Mouse (Mus musculus): ENCODE results near the gene Frem1. TPM values are rescaled to one million over a fixed set of nuclear protein-coding genes. Genes with fewer than 3 reads are reported as not detected.

Frem1 gene
- polyA plus RNA-seq (2014; fragmentation: Nextera tagmentation; extraction: Ambion mirVana), result 18.2 and 19.5 TPM in 2 replicates

DNA sequence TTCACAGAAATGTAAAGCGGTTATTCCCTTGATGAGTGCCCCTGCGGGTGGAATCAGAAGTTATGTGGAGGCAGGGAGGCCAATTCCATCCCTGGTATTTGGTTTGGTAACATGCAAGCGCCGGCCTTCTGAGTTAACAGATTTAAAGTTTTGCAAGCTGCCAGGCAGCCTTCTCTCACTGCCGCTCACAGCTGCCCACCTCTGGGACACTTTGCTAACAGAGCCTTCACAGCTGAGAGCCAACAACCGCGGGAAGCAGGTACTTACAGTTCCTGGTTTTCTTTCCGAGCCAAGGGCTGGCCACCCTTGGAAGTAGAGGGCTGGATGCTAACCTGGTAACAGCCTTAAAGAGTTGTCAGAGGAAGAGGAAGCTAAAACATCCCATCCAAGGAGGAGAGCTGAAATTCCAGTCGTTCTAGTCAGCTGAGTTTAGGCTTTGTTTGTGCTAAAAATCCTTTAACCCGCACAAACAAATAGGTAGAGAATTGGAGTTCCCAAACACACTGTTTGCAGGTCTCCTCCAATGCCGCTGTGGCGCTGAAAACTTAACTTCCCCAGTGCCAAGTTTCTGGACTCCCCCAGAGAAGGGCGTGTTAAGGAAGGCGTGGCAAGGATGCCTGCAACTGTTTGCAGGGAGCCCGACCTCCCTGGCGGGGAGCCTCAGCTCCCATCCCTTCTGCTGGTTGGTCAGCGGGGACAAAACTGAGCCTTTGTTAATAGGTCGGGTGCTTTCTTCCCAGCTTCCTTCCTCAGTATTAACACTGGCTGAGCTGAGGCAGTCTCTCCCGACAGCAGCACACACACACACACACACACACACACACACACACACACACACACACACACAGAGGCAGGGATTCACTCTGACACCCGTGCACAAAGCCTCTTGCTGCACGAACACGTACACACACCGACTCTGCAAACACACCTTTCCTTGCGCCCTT lies at the start of gene Frem1:
Gene Frem1 (minus strand): TSS at position 706 of the 944 bp plus-strand sequence.
- H3K9me3 ChIP-seq (ENCODE audit: control insufficient read depth, low read length), result no peaks in the 10 kb centered on the region
- H3K27me3 ChIP-seq (replicated peaks; ENCODE audit: control insufficient read depth, insufficient read depth, low read length), result no peaks in the 10 kb centered on the region
- WGBS, result 2% methylated on average over 24 of the region's 24 CpGs
- peaks cover 23% of the 10 kb centered on the region for H3K4me1 ChIP-seq (replicated peaks; ENCODE audit: control insufficient read depth, insufficient read depth, low read length)
- peak within 1 kb of the TSS; percentile 44 for H3K4me3 ChIP-seq (ENCODE audit: low read depth, low read length)
- H3K36me3 ChIP-seq (ENCODE audit: control insufficient read depth, insufficient read depth, low read length), result no peaks in the 10 kb centered on the region
- ATAC-seq (replicated peaks; ENCODE audit: low FRiP score, low TSS enrichment, low read depth) (peak; percentile 65), DNase-seq (ENCODE audit: low spot score) (peak; percentile 79)
- peak within 1 kb of the TSS; percentile 51 for H3K4me2 ChIP-seq (ENCODE audit: low read length)
- peak within 1 kb of the TSS; percentile 47 for H3K9ac ChIP-seq (ENCODE audit: low read length)
- H3K27ac ChIP-seq (ENCODE audit: low read depth), result peak within 1 kb of the TSS; percentile 81

DNA sequence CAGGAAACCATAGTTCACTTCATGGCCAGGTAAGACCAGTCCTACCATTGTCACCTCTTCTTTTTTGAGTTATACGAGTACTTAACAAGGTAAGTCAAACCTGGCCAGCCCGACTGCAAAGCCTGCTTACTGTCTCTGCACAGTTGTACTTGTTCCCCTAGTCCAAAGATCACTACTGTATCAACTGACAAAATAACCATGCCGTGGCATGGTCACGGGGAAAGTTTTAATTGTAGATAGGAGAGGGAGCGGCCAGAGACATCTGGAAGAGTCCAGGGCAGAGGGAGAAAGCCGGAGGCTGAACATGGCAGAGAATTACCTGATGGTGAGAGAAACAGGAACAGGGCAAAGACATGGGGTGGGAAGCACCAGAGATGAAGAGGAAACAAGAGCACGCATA lies 46.9 kb upstream of the Frem1 start:
- ATAC-seq (replicated peaks; ENCODE audit: low FRiP score, low TSS enrichment, low read depth) (no peak), DNase-seq (ENCODE audit: low spot score) (no peak)
- Histone ChIP-seq H3K27ac (ENCODE audit: low read depth) (no peak overlapping the region), H3K4me3 (ENCODE audit: low read depth, low read length) (no peak overlapping the region), H3K36me3 (ENCODE audit: control insufficient read depth, insufficient read depth, low read length) (no peaks in the 10 kb centered on the region), H3K9me3 (ENCODE audit: control insufficient read depth, low read length) (no peaks in the 10 kb centered on the region), H3K4me2 (ENCODE audit: low read length) (no peak overlapping the region), H3K27me3 (replicated peaks; ENCODE audit: control insufficient read depth, insufficient read depth, low read length) (no peaks in the 10 kb centered on the region), H3K4me1 (replicated peaks; ENCODE audit: control insufficient read depth, insufficient read depth, low read length) (no peaks in the 10 kb centered on the region; the same call in 1 of the 2 replicates), H3K9ac (ENCODE audit: low read length) (no peak overlapping the region)
- 83% methylated on average over 7 of the region's 7 CpGs for WGBS

- Histone ChIP-seq H3K27ac (ENCODE audit: low read depth) (no peak overlapping the region), H3K9me3 (ENCODE audit: control insufficient read depth, low read length) (no peaks in the 10 kb centered on the region), H3K4me1 (replicated peaks; ENCODE audit: control insufficient read depth, insufficient read depth, low read length) (no peaks in the 10 kb centered on the region), H3K27me3 (replicated peaks; ENCODE audit: control insufficient read depth, insufficient read depth, low read length) (no peaks in the 10 kb centered on the region), H3K9ac (ENCODE audit: low read length) (no peak overlapping the region), H3K4me3 (ENCODE audit: low read depth, low read length) (no peak overlapping the region), H3K4me2 (ENCODE audit: low read length) (no peak overlapping the region), H3K36me3 (ENCODE audit: control insufficient read depth, insufficient read depth, low read length) (no peaks in the 10 kb centered on the region)
- no peak for ATAC-seq (replicated peaks; ENCODE audit: low FRiP score, low TSS enrichment, low read depth)
- WGBS, result 80% methylated on average over 2 of the region's 2 CpGs
- DNase-seq (ENCODE audit: low spot score), result no peak
Observed at GRCm38 (mm10) chr4:83093941-83094340, 41.8 kb upstream of the Frem1 start.

- no peaks in the 10 kb centered on the region for H3K9me3 ChIP-seq (ENCODE audit: control insufficient read depth, low read length)
- no peak overlapping the region for H3K27ac ChIP-seq (ENCODE audit: low read depth)
- no peaks in the 10 kb centered on the region for H3K4me1 ChIP-seq (replicated peaks; ENCODE audit: control insufficient read depth, insufficient read depth, low read length)
- DNase-seq (ENCODE audit: low spot score), result peak; percentile 41
- no peak for ATAC-seq (replicated peaks; ENCODE audit: low FRiP score, low TSS enrichment, low read depth)
- no peak overlapping the region for H3K9ac ChIP-seq (ENCODE audit: low read length)
- H3K4me3 ChIP-seq (ENCODE audit: low read depth, low read length), result no peak overlapping the region
- no peaks in the 10 kb centered on the region for H3K36me3 ChIP-seq (ENCODE audit: control insufficient read depth, insufficient read depth, low read length)
- H3K4me2 ChIP-seq (ENCODE audit: low read length), result no peak overlapping the region
- no peaks in the 10 kb centered on the region for H3K27me3 ChIP-seq (replicated peaks; ENCODE audit: control insufficient read depth, insufficient read depth, low read length)
- 68% methylated on average over 6 of the region's 6 CpGs for WGBS
Observed at GRCm38 (mm10) chr4:83090691-83091448, 38.7 kb upstream of the Frem1 start.

DNA sequence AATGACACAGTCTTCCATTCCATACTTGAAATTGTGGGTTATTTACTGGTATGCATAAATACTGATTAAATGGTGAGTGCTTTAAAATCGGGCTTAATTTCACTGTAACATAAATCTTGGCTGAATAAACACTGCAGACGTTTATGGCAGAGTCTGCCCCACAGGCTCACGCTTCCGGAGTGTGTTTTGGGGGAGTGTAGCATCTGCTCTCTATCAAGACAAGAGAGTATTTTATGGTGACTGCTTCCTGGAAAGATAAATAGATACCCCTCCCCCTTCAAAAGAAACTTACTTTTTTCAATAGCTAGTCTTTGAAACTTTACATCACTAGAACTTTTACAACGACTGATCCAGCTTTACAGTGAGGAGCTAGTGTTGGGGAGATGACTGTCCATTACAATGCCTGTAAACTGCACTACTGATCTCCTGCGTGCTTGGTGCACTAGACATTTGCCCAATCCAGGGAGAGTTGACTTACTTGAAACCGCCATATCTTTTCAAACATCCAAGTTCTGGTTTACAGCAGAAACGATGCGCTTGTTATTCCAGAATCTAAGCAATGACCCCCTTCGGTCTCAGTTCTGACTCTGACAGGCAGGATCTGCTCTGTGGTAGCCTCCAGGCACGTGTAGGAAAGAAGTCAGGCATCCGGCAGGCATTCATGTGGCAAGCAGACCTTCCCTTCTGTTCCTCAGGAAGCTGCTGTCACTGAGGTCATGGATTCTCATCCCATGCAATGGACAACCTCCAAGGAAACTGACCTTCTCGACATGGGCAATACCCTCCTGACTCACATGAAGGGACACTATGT lies 28.4 kb upstream of the Frem1 start:
- Histone ChIP-seq H3K4me1 (replicated peaks; ENCODE audit: control insufficient read depth, insufficient read depth, low read length) (peaks cover 23% of the 10 kb centered on the region), H3K27ac (ENCODE audit: low read depth) (peak overlapping the region; percentile 88), H3K9me3 (ENCODE audit: control insufficient read depth, low read length) (no peaks in the 10 kb centered on the region), H3K27me3 (replicated peaks; ENCODE audit: control insufficient read depth, insufficient read depth, low read length) (no peaks in the 10 kb centered on the region), H3K9ac (ENCODE audit: low read length) (no peak overlapping the region), H3K4me2 (ENCODE audit: low read length) (peak overlapping the region; percentile 36), H3K36me3 (ENCODE audit: control insufficient read depth, insufficient read depth, low read length) (no peaks in the 10 kb centered on the region), H3K4me3 (ENCODE audit: low read depth, low read length) (no peak overlapping the region)
- 7% methylated on average over 13 of the region's 13 CpGs for WGBS
- DNase-seq (ENCODE audit: low spot score) (peak; percentile 70), ATAC-seq (replicated peaks; ENCODE audit: low FRiP score, low TSS enrichment, low read depth) (peak; percentile 91)

DNA sequence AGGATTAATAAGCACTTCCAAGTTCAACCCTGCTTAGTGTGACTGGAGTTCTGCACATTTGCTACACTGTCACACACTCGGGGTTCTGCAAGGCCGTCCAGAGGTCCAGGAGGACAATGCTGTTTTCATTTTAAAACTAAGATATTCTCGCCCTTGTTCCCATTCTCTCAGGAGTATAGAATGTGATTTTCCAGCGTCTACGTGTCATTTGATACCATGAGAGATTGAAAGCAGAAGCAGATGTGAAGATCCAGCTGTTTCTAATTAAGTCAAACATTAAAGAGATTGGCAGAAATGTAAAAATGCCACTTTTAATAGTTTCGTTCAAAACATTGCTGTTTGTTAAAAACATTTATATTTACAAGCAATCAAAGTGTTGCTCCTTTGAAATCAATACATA lies 12.1 kb upstream of the Frem1 start:
- 52% methylated on average over 6 of the region's 6 CpGs for WGBS
- no peak overlapping the region for H3K9ac ChIP-seq (ENCODE audit: low read length)
- DNase-seq (ENCODE audit: low spot score), result no peak
- H3K27ac ChIP-seq (ENCODE audit: low read depth), result no peak overlapping the region
- no peaks in the 10 kb centered on the region for H3K27me3 ChIP-seq (replicated peaks; ENCODE audit: control insufficient read depth, insufficient read depth, low read length)
- ATAC-seq (replicated peaks; ENCODE audit: low FRiP score, low TSS enrichment, low read depth), result no peak
- H3K4me2 ChIP-seq (ENCODE audit: low read length), result no peak overlapping the region
- no peaks in the 10 kb centered on the region for H3K4me1 ChIP-seq (replicated peaks; ENCODE audit: control insufficient read depth, insufficient read depth, low read length)
- no peaks in the 10 kb centered on the region for H3K9me3 ChIP-seq (ENCODE audit: control insufficient read depth, low read length)
- no peaks in the 10 kb centered on the region for H3K36me3 ChIP-seq (ENCODE audit: control insufficient read depth, insufficient read depth, low read length)
- no peak overlapping the region for H3K4me3 ChIP-seq (ENCODE audit: low read depth, low read length)

DNA sequence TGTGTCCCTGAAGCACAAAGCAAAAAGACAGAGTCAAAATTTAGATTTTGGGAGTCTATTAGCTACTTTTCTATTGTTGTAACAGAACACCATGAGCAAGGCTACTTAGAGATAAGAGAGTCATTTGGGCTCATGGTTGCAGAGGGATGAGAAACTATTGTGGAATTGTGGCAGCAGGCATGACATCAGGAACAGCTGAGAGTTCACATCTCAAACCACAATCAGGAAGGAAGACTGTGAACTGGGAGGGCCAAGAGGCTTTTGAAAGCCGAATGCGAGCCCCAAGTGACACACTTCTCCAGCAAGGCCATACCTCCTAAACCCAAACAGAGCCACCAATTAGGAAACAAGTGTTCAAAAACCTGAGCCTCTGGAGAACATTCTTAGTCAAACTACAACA lies 9.4 kb upstream of the Frem1 start:
- Histone ChIP-seq H3K27ac (ENCODE audit: low read depth) (no peak overlapping the region), H3K27me3 (replicated peaks; ENCODE audit: control insufficient read depth, insufficient read depth, low read length) (no peaks in the 10 kb centered on the region), H3K4me1 (replicated peaks; ENCODE audit: control insufficient read depth, insufficient read depth, low read length) (no peaks in the 10 kb centered on the region), H3K9ac (ENCODE audit: low read length) (no peak overlapping the region), H3K4me2 (ENCODE audit: low read length) (no peak overlapping the region), H3K4me3 (ENCODE audit: low read depth, low read length) (no peak overlapping the region), H3K9me3 (ENCODE audit: control insufficient read depth, low read length) (no peaks in the 10 kb centered on the region), H3K36me3 (ENCODE audit: control insufficient read depth, insufficient read depth, low read length) (no peaks in the 10 kb centered on the region)
- WGBS, result 84% methylated on average over 2 of the region's 2 CpGs
- no peak for ATAC-seq (replicated peaks; ENCODE audit: low FRiP score, low TSS enrichment, low read depth)
- DNase-seq (ENCODE audit: low spot score), result no peak

GRCm38 (mm10) chr4:83058617-83059016 lies 6.5 kb upstream of the Frem1 start:
- Histone ChIP-seq H3K9ac (ENCODE audit: low read length) (no peak overlapping the region), H3K4me3 (ENCODE audit: low read depth, low read length) (no peak overlapping the region), H3K27me3 (replicated peaks; ENCODE audit: control insufficient read depth, insufficient read depth, low read length) (no peaks in the 10 kb centered on the region), H3K4me2 (ENCODE audit: low read length) (no peak overlapping the region), H3K4me1 (replicated peaks; ENCODE audit: control insufficient read depth, insufficient read depth, low read length) (no peaks in the 10 kb centered on the region), H3K27ac (ENCODE audit: low read depth) (no peak overlapping the region), H3K9me3 (ENCODE audit: control insufficient read depth, low read length) (no peaks in the 10 kb centered on the region), H3K36me3 (ENCODE audit: control insufficient read depth, insufficient read depth, low read length) (no peaks in the 10 kb centered on the region)
- ATAC-seq (replicated peaks; ENCODE audit: low FRiP score, low TSS enrichment, low read depth) (no peak), DNase-seq (ENCODE audit: low spot score) (no peak)
- WGBS, result 88% methylated on average over 2 of the region's 2 CpGs

All from intestine, embryonic 14.5 days (tissue).